Mouse (Mus musculus): Measurements from ENCODE around the gene Chpf.

Chpf gene

DNA sequence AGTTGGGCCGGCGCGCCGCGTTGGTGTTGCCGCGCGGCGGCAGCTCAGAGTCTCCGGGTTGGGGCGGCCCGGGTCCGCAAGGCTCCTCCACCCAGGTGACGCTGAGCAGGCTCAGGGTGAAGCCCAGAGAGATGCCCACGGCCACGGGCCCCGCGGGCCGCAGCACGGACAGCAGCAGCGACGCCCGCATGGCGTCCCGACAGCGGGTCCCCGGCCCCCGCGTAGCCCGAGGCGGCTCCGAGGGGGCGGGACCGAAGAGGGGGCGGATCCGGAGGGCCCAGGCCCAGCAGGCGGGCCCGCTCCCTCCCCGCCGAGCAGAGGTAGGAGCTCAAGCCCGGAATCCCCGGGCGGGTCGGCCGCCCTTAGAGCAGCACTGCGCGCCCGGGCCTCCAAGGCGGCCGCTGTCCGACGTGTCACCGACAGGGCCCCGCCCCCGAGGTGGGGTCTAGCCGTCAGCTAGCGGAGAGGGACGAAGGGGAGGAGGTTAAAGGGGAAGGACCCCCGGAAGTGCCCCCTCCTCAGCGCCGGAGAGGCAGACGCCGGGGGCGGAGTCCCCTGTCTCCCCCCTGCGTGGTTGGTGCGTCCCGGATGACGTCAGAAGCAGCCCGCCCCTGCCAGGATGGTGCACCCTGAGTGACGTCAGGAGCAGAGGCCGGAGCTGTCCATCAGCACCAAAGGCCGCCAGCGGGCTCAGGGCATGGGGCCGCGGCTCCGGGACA lies at the start of gene Chpf, which contains the start of gene Tmem198:
Gene Chpf (minus strand): TSS at position 392 of the 719 bp plus-strand sequence.
Gene Tmem198 (plus strand): TSS at position 617 of the 719 bp plus-strand sequence.
- peak; percentile 96 for DNase-seq (ENCODE audit: low spot score)

GRCm38 (mm10) chr1:75524679-75525078 lies 45.6 kb upstream of the Chpf start:
- no peak for DNase-seq (ENCODE audit: low spot score)

DNA sequence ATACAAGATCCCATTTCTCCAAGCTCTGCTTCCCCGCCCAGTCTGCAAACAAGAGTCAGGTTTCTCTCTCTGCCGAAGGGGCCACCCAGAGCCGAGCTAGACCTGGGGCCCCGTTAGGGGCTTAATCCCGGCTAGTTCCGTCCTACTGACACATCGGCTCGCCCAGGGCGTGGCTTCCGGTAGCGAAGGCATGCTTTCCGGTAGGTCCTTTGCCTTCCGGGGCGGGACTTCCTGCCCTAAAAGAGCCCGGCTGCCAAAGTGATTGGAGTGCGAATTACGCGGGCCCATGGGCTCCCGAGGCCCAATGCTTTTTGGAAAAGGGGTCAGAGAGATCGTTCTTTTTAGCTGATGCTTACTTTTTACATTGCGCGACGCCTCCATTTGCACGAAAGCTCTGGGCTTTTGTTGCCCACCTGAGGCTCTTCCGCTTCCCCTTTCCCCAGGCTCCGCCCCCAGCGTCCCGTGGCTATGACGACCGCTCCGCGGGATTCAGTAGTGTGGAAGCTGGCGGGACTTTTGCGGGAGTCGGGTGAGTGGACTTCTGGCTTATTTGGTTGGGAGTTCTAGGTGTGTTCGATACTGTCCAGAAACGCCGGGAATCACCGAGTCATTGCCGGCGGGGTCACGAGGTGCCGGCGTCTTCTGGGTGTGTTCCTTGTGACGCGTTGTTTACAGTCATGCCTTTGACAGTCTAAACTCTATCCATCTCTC lies 42.4 kb upstream of the Chpf start, which contains the start of gene Stk11ip:
Gene Stk11ip (plus strand): TSS at position 209 of the 711 bp plus-strand sequence.
- peak; percentile 94 for DNase-seq (ENCODE audit: low spot score)

DNA sequence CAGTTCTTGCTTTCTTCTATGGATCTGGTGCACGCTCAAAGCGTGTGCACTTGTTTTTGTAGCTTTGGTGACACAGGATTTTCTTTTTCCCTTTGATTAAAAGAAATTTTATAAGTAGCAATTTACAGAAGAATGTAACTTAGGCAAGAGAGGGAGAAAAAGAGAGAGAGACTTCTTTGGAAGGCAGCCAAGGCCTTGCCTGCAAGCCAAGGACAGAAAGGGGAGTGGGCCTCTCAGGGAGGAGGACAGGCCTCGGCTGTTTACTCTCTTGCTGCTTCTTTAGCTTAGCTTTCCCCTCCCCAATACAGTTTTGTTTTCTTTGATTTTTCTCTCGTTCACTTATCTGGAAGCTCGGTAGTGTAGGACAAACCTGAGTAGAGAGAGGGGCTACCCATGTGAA lies 40.5 kb upstream of the Chpf start:
- peak; percentile 70 for DNase-seq (ENCODE audit: low spot score)

DNA sequence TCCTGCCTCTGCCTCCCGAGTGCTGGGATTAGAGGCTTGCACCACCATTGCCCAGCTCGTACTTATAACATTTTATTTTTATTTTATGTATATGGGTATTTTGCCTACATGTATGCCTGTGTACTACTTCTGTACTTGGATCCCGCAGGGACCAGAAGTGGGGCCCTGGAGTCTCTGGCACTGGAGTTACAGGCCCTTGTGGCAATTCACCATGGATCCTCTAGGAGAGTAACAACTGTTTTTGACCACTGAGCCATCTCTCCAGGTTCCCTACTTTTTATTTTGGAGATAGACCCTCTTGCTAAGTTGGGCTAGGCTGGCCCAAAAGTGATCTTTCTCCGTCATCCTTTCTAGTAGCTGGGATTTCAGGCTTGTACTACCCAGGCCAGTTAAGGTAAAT lies 39.3 kb upstream of the Chpf start:
- no peak for DNase-seq (ENCODE audit: low spot score)

GRCm38 (mm10) chr1:75517984-75518383 lies 38.9 kb upstream of the Chpf start:
- DNase-seq (ENCODE audit: low spot score): no peak

DNA sequence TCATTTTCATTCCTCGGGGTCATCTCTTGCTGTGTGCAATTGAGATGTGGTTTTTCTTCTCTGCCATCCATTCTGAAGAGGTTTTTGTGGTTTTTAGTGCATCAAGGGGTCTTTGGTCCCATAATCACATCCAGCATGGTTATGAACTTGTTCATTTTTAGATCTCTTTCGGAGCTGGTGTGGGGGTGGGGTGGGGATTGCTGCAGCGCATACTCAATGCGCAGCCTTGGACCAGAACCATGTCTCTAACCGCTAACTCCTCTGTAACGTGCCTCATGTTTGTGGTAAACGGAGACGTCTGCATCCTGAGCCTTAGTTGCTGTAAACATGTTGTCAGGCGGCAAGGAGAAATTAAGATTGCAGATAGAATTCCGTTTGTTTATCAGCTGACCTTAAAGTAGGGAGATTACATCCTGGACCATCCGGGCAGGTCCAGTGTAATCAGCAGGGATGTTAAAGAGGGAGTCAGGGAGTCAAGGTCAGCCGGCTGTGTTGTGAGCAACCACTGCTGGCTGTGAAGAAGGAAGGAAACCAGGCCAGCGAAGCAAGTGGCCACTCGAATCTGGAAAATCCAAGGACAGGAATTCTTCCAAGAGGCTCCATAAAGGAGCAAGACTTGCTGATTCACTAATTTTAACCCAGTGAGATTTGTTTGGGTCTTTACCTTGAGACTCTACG lies 37.7 kb upstream of the Chpf start:
- peak; percentile 73 for DNase-seq (ENCODE audit: low spot score)

- DNase-seq (ENCODE audit: low spot score): no peak
Observed at GRCm38 (mm10) chr1:75512550-75512949, 33.4 kb upstream of the Chpf start.

DNA sequence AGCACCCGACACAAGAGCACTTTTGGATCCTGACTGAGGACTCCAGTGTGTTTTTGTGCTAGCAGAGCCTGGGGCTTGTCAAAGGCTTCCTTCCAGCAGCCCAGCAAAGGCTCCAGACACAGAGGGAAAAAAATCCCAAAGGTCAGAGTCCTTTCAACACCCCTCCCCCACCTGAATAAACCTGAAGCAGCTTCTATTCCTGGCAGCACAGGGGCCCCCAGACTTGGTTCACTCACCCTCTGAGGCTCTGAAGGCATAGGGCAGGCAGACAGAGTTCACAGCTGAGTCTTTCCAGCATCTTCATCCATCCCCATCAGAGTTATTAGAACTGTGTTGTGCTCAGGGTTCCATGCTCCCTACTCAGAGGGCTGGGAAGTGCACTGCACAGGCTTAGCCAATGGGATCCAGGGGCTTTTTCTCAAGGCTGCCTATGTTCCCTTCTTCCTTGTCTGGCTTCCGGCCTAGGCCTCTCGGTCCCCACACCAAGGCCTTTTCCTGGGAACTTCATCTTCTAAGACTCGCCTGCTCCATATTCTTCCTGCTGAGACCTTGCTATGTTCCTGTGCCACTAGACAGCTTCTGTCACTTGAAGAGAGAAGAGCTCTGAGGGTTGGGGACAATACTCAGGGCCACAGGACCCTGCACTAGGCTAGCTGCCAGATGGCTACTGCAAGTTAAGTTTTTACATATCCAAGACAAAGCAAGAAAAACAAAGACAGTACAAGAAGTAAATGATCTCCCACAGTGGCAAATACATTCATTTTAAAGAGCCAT lies 32.5 kb upstream of the Chpf start:
- DNase-seq (ENCODE audit: low spot score): no peak

- DNase-seq (ENCODE audit: low spot score): no peak
Observed at GRCm38 (mm10) chr1:75510154-75510553, 31.0 kb upstream of the Chpf start.

DNA sequence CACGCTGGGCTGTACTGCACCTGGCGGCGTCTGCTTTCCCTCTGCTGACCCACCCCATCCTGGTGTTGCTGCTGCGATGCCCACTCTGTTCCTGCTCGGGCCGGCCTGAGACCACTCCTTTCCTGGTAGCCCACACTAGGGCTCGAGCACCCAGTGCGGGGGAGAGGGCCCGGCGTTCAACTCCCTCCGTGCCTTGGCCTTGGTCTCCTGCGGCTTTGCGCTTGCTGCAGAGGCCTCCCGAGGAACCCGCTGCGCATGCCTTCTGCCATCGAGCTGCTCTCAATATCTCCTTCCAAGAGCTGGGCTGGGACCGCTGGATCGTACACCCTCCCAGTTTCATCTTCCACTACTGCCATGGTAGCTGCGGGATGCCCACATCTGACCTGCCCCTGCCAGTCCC lies 30.5 kb upstream of the Chpf start:
- peak; percentile 77 for DNase-seq (ENCODE audit: low spot score)

GRCm38 (mm10) chr1:75507006-75507405 lies 27.9 kb upstream of the Chpf start, which contains the start of gene Inha:
Gene Inha, plus strand, starts transcription at chr1:75507077.
- peak; percentile 73 for DNase-seq (ENCODE audit: low spot score)

GRCm38 (mm10) chr1:75505956-75506831 lies 27.1 kb upstream of the Chpf start, which contains the start of gene Obsl1:
Gene Obsl1, minus strand, starts transcription at chr1:75506452.
- DNase-seq (ENCODE audit: low spot score): peak; percentile 84

- peak; percentile 83 for DNase-seq (ENCODE audit: low spot score)
Observed at GRCm38 (mm10) chr1:75505159-75505955, 26.2 kb upstream of the Chpf start.

DNA sequence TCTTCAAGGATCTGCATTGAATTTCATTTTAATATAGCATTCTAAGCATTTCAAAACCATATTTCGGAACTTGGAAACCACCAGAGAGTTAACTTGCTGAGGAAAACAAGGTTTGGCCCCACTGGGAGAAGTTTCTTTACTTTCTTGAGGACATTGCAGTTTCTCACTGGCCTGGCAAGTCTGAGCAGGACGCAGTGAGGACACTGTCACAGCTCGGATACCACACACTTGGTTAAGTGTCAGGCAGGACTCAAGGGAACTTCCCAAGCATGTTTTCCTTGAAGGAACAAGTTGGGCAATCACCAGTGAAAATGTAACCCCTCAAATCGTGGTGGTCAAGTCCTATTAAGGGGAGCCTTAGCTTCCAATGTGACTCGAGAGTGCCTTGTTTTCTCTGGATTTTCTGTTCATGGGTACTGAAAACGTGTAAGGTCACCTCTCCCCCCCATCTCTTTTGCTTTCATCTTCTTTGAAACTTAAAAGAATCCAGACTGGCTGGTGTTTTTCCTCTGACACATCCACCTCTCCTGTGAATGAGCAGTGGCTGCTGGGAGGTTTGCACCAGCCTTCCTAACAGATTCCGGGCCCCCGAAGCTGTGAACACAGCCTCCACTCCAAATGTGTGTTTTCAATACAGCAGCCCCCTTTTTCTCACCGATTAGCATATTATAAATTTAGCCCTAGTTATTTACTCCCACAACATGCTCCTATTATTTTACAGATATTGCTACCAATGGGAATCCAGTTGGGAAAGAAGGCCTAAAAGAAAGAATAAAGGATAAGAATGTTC lies 25.3 kb upstream of the Chpf start:
- DNase-seq (ENCODE audit: low spot score): no peak

GRCm38 (mm10) chr1:75503651-75503980 lies 24.5 kb upstream of the Chpf start:
- DNase-seq (ENCODE audit: low spot score): no peak

DNA sequence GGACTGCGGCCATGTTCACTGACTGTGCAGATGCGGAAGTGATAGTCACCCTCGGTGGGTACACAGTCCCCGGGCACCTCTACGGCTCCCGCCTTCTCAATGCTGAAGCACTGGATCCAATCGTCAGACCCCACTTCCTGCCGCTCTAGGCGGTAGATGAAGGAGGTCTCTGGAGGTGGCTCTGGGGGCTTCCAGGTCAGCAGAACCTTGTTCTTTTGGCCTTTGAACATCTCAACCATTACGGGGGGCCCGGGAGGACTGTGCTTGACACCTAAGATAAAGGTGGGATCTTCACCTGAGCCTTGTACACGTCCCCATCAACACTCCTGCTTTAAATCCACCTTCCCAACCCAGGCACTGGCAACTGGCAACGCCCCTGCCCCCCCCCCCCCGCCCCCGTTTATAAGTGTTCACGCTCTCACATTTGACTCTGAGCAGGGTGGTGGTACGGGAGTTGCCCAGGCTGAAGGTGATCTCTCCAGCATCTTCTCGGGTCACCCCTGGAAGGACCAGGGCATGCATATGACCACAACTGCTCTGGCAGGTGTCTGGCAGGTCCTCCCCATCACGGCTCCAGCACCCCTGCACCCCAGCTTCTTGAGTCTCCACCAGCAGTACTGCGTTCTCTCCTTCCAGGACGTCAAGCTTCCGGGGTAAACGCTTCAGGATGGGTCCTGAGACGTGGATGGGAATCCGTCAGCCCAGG lies 24.0 kb upstream of the Chpf start:
- no peak for DNase-seq (ENCODE audit: low spot score)

DNA sequence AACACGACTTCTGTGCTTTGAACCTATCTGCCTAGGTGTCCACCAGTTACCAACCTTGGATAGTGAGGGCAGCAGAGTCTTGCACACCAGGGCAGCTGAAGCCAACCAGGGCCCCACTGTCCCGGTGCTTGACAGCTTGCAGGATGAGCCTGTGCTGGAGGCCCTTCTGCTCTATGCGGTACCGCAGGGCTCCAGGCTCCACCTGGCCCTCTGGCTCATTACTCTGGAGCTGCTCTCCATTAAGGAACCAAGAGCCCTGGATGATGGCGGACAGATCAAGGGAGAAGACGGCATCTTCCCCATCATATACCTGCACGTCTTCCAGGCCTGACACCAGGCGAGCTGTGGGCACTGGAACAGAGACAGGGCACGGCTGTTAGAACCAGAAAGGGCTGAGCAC lies 22.8 kb upstream of the Chpf start:
- no peak for DNase-seq (ENCODE audit: low spot score)

GRCm38 (mm10) chr1:75499441-75499840 lies 20.3 kb upstream of the Chpf start:
- DNase-seq (ENCODE audit: low spot score): no peak
